Mouse (Mus musculus): ENCODE measurements around the gene C1ra. TPM values are rescaled to one million over a fixed set of nuclear protein-coding genes. Genes with fewer than 3 reads are reported as not detected.
"Not testable (repeated sequence)": the region's sequence is repeated elsewhere in the genome, so short reads cannot be mapped to it uniquely, and the experiment has no call there.

C1ra gene
- polyA plus RNA-seq, 1 experiment from 2014 or later, result 0.12 TPM

GRCm38 (mm10) chr6:124545425-124545824 lies 33.2 kb downstream of the C1ra start:
- Histone ChIP-seq H3K36me3 (ENCODE audit: control insufficient read depth, insufficient read depth, low read length) (no peaks in the 10 kb centered on the region), H3K4me2 (ENCODE audit: low read length) (no peak overlapping the region)
- 87% methylated on average over 2 of the region's 2 CpGs for WGBS

GRCm38 (mm10) chr6:124547979-124548378 lies 35.8 kb downstream of the C1ra start:
- DNase-seq; H3K27me3 ChIP-seq (ENCODE audit: control insufficient read depth, insufficient read depth, low read length); H3K9ac ChIP-seq (replicated peaks; ENCODE audit: low read length); H3K4me3 ChIP-seq (replicated peaks; ENCODE audit: low read depth, low read length); ATAC-seq (ENCODE audit: low FRiP score, low TSS enrichment); H3K4me1 ChIP-seq (ENCODE audit: control insufficient read depth, insufficient read depth, low read length); H3K27ac ChIP-seq (replicated peaks; ENCODE audit: low read depth, low read length); H3K9me3 ChIP-seq (ENCODE audit: control insufficient read depth, low read length); H3K4me2 ChIP-seq (ENCODE audit: low read length); H3K36me3 ChIP-seq (ENCODE audit: control insufficient read depth, insufficient read depth, low read length): not testable (repeated sequence)
- 100% methylated on average over 2 of the region's 3 CpGs for WGBS

More at GRCm38 (mm10) chr6:124545425-124545824, 33.2 kb downstream of the C1ra start:
- no peak overlapping the region for H3K27ac ChIP-seq (replicated peaks; ENCODE audit: low read depth, low read length)
- no peaks in the 10 kb centered on the region for H3K4me1 ChIP-seq (ENCODE audit: control insufficient read depth, insufficient read depth, low read length)
- no peak overlapping the region for H3K9ac ChIP-seq (replicated peaks; ENCODE audit: low read length)
- no peak overlapping the region for H3K4me3 ChIP-seq (replicated peaks; ENCODE audit: low read depth, low read length)
- no peaks in the 10 kb centered on the region for H3K9me3 ChIP-seq (ENCODE audit: control insufficient read depth, low read length)
- no peaks in the 10 kb centered on the region for H3K27me3 ChIP-seq (ENCODE audit: control insufficient read depth, insufficient read depth, low read length)
- DNase-seq, result no peak
- ATAC-seq (ENCODE audit: low FRiP score, low TSS enrichment), result no peak

- no peaks in the 10 kb centered on the region for H3K4me1 ChIP-seq (ENCODE audit: control insufficient read depth, insufficient read depth, low read length)
- H3K9ac ChIP-seq (replicated peaks; ENCODE audit: low read length), result no peak overlapping the region
- H3K4me2 ChIP-seq (ENCODE audit: low read length), result no peak overlapping the region
- no peak overlapping the region for H3K27ac ChIP-seq (replicated peaks; ENCODE audit: low read depth, low read length)
- DNase-seq, result no peak
- no peaks in the 10 kb centered on the region for H3K27me3 ChIP-seq (ENCODE audit: control insufficient read depth, insufficient read depth, low read length)
- H3K36me3 ChIP-seq (ENCODE audit: control insufficient read depth, insufficient read depth, low read length), result no peaks in the 10 kb centered on the region
- no peak overlapping the region for H3K4me3 ChIP-seq (replicated peaks; ENCODE audit: low read depth, low read length)
- 93% methylated on average over 3 of the region's 3 CpGs for whole genome bisulfite sequencing
- no peak for ATAC-seq (ENCODE audit: low FRiP score, low TSS enrichment)
- peaks cover 5% of the 10 kb centered on the region; the same call in 1 of the 2 replicates for H3K9me3 ChIP-seq (ENCODE audit: control insufficient read depth, low read length)
Measured at GRCm38 (mm10) chr6:124549023-124549550, 36.9 kb downstream of the C1ra start.

DNA sequence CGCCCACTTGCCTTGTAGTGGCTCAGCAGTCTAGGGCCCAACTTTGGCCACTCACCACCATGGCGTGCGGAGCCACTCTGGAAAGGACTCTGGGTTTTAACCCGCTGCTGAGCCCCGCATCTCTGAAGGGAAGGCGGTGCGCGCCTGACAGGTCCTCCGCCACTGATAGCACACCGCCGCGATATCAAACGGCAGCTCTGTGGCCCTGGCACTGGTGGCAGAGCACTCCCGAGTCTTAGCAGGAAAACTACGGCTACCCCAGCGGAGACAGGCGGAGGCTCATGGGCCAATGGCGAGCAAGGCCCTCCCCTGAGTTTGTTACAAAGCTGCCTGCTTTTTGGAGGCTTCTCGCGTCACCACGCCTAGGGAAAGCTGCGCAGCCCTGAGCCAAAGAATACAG lies 40.6 kb downstream of the C1ra start:
- Histone ChIP-seq H3K4me3 (replicated peaks; ENCODE audit: low read depth, low read length) (no peak overlapping the region), H3K9ac (replicated peaks; ENCODE audit: low read length) (no peak overlapping the region), H3K4me1 (ENCODE audit: control insufficient read depth, insufficient read depth, low read length) (no peaks in the 10 kb centered on the region), H3K36me3 (ENCODE audit: control insufficient read depth, insufficient read depth, low read length) (no peaks in the 10 kb centered on the region), H3K9me3 (ENCODE audit: control insufficient read depth, low read length) (peaks cover 5% of the 10 kb centered on the region; the same call in 1 of the 2 replicates), H3K4me2 (ENCODE audit: low read length) (no peak overlapping the region), H3K27ac (replicated peaks; ENCODE audit: low read depth, low read length) (no peak overlapping the region), H3K27me3 (ENCODE audit: control insufficient read depth, insufficient read depth, low read length) (no peaks in the 10 kb centered on the region)
- ATAC-seq (ENCODE audit: low FRiP score, low TSS enrichment), result no peak
- 73% methylated on average over 22 of the region's 22 CpGs for WGBS
- no peak for DNase-seq

DNA sequence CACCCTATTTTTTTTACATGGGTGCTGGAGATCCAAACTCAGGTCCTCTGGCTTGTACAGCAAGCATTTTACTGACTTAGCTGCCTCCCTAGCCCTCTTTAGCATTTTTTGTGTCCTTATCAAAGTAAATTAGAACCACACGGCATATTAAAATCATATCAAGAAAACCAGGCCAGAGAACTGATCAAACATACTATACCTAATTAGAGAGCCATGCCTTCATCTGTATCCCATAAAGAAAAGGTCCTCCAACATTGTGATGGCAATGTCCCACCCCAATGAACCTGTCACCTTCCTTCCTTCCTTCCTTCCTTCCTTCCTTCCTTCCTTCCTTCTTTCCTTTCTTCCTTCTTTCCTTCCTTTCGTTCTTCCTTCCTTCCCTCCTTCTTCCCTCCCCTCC lies 43.8 kb downstream of the C1ra start:
- 81% methylated on average over 2 of the region's 2 CpGs for WGBS
- not testable (repeated sequence) for H3K36me3 ChIP-seq (ENCODE audit: control insufficient read depth, insufficient read depth, low read length); H3K4me3 ChIP-seq (replicated peaks; ENCODE audit: low read depth, low read length); H3K27me3 ChIP-seq (ENCODE audit: control insufficient read depth, insufficient read depth, low read length); DNase-seq; H3K4me2 ChIP-seq (ENCODE audit: low read length); H3K27ac ChIP-seq (replicated peaks; ENCODE audit: low read depth, low read length); ATAC-seq (ENCODE audit: low FRiP score, low TSS enrichment); H3K9ac ChIP-seq (replicated peaks; ENCODE audit: low read length); H3K9me3 ChIP-seq (ENCODE audit: control insufficient read depth, low read length); H3K4me1 ChIP-seq (ENCODE audit: control insufficient read depth, insufficient read depth, low read length)

DNA sequence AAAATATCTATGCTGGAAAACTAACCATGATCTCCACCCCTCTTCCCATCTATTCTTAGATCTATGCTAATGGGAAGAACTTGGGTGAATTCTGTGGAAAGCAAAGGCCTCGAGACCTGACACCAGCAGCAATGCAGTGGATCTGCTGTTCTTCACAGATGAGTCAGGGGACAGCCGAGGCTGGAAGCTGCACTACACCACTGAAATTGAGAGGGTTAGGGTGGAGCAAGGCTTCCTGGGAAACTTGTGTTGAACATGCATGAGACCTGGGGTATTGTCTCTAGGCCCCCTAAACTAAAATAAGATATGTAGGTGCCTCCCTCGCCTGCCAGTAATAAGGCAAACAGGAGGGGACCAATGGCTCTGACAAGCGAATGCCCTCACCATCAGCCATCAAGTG lies 49.0 kb downstream of the C1ra start:
- not testable (repeated sequence) for H3K36me3 ChIP-seq (ENCODE audit: control insufficient read depth, insufficient read depth, low read length); DNase-seq; ATAC-seq (ENCODE audit: low FRiP score, low TSS enrichment); H3K9me3 ChIP-seq (ENCODE audit: control insufficient read depth, low read length); H3K27me3 ChIP-seq (ENCODE audit: control insufficient read depth, insufficient read depth, low read length); H3K4me2 ChIP-seq (ENCODE audit: low read length); H3K4me3 ChIP-seq (replicated peaks; ENCODE audit: low read depth, low read length); H3K9ac ChIP-seq (replicated peaks; ENCODE audit: low read length); H3K4me1 ChIP-seq (ENCODE audit: control insufficient read depth, insufficient read depth, low read length); H3K27ac ChIP-seq (replicated peaks; ENCODE audit: low read depth, low read length)
- 84% methylated on average over 4 of the region's 4 CpGs for WGBS

GRCm38 (mm10) chr6:124561611-124562010 lies 49.4 kb downstream of the C1ra start:
- not testable (repeated sequence) for H3K36me3 ChIP-seq (ENCODE audit: control insufficient read depth, insufficient read depth, low read length); H3K27me3 ChIP-seq (ENCODE audit: control insufficient read depth, insufficient read depth, low read length); H3K9ac ChIP-seq (replicated peaks; ENCODE audit: low read length); H3K9me3 ChIP-seq (ENCODE audit: control insufficient read depth, low read length); H3K4me2 ChIP-seq (ENCODE audit: low read length); H3K4me3 ChIP-seq (replicated peaks; ENCODE audit: low read depth, low read length); H3K27ac ChIP-seq (replicated peaks; ENCODE audit: low read depth, low read length); H3K4me1 ChIP-seq (ENCODE audit: control insufficient read depth, insufficient read depth, low read length); ATAC-seq (ENCODE audit: low FRiP score, low TSS enrichment); DNase-seq
- 91% methylated on average over 2 of the region's 2 CpGs for WGBS

DNA sequence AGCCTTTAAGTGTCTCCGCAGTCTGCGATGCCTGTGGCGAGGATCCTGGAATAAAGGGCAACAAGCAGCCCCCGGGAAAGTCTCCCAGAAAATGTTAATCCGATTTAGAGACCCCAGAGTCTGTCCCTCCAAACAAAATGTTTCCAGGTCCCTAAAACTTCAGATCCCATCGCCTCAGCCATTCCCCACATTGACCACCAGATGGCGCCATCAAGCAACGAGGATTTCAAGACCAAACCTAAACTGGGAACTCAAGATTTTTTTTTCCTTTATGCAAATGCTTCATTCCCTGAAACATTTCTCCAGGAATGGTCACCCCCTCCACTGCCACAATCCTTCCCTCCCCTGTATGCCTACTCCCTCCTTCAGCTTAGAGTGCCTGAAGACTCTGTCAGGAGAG lies 57.8 kb downstream of the C1ra start, which contains the start of gene C1rb:
Gene C1rb (plus strand): TSS at position 269 of the 400 bp plus-strand sequence.
- 2% methylated on average over 8 of the region's 8 CpGs for WGBS
- H3K36me3 ChIP-seq (ENCODE audit: control insufficient read depth, insufficient read depth, low read length), result no peaks in the 10 kb centered on the region
- no peak within 1 kb of the TSS for H3K27ac ChIP-seq (replicated peaks; ENCODE audit: low read depth, low read length)
- H3K4me2 ChIP-seq (ENCODE audit: low read length), result no peak within 1 kb of the TSS
- no peak within 1 kb of the TSS for H3K4me3 ChIP-seq (replicated peaks; ENCODE audit: low read depth, low read length)
- no peaks in the 10 kb centered on the region for H3K4me1 ChIP-seq (ENCODE audit: control insufficient read depth, insufficient read depth, low read length)
- no peaks in the 10 kb centered on the region for H3K9me3 ChIP-seq (ENCODE audit: control insufficient read depth, low read length)
- ATAC-seq (ENCODE audit: low FRiP score, low TSS enrichment), result no peak
- H3K27me3 ChIP-seq (ENCODE audit: control insufficient read depth, insufficient read depth, low read length), result no peaks in the 10 kb centered on the region
- H3K9ac ChIP-seq (replicated peaks; ENCODE audit: low read length), result no peak within 1 kb of the TSS
- peak; percentile 81 for DNase-seq

Data from midbrain, embryonic 14.5 days (tissue).